Mouse (Mus musculus) midbrain, embryonic 16.5 days (tissue): ENCODE measurements at regions not wholly inside any gene's neighbourhood (a gene's known extent, or its start where the extent isn't known, plus 50 kb on each side); places are given as distances from the start of the nearest gene placed in this dataset.

Source experiments
- ATAC-seq: fragments of 200-750 bp; cut with Nextera tagmentation; 2 replicates; pipeline ENCODE4 v1.8.0; 2017; ENCODE audit warnings: moderate TSS enrichment
- H3K27ac ChIP-seq: fragments of 300-500 bp; sonication (generic); 2 replicates; pipeline ENCODE4 v1.5.1; 2014; ENCODE audit warnings: mild to moderate bottlenecking, low read length, mixed read lengths
- H3K27me3 ChIP-seq: fragments of 300-500 bp; sonication (generic); 2 replicates; pipeline ENCODE4 v1.6.1; 2014; ENCODE audit warnings: low read depth, low read length, mixed read lengths; ENCODE audit not compliant: control insufficient read depth, insufficient read depth
- H3K36me3 ChIP-seq: fragments of 300-500 bp; sonication (generic); 2 replicates; pipeline ENCODE4 v1.6.1; 2014; ENCODE audit warnings: mild to moderate bottlenecking, low read length, moderate library complexity, mixed read lengths; ENCODE audit not compliant: control insufficient read depth, insufficient read depth
- H3K4me1 ChIP-seq: fragments of 300-500 bp; sonication (generic); 2 replicates; pipeline ENCODE4 v1.6.1; 2014; ENCODE audit warnings: mild to moderate bottlenecking, low read length, mixed read lengths; ENCODE audit not compliant: control insufficient read depth, insufficient read depth
- H3K4me2 ChIP-seq: fragments of 300-500 bp; sonication (generic); 2 replicates; pipeline ENCODE4 v1.6.1; 2014; ENCODE audit warnings: mild to moderate bottlenecking, low read length, mixed read lengths
- H3K4me3 ChIP-seq: fragments of 300-500 bp; sonication (generic); 2 replicates; pipeline ENCODE4 v1.5.1; 2014; ENCODE audit warnings: low read depth, mild to moderate bottlenecking, low read length, moderate library complexity, mixed read lengths
- H3K9ac ChIP-seq: fragments of 300-500 bp; sonication (generic); 2 replicates; pipeline ENCODE4 v1.6.1; 2014; ENCODE audit warnings: low read depth, low read length, mixed read lengths
- H3K9me3 ChIP-seq: fragments of 300-500 bp; sonication (generic); replicated peaks from 2 replicates; pipeline ENCODE4 v1.6.1; 2014; ENCODE audit warnings: mild to moderate bottlenecking, low read length, mixed read lengths; ENCODE audit not compliant: control insufficient read depth, poor library complexity, severe bottlenecking
- WGBS: fragments of 180-500 bp; shearing (Covaris S2); extraction: QIAGEN DNeasy Blood & Tissue Kit; methylation state at CpG from one replicate; pipeline ENCODE4 v1.1.7; 2014; 5-methylcytosine and 5-hydroxymethylcytosine counted together

DNA sequence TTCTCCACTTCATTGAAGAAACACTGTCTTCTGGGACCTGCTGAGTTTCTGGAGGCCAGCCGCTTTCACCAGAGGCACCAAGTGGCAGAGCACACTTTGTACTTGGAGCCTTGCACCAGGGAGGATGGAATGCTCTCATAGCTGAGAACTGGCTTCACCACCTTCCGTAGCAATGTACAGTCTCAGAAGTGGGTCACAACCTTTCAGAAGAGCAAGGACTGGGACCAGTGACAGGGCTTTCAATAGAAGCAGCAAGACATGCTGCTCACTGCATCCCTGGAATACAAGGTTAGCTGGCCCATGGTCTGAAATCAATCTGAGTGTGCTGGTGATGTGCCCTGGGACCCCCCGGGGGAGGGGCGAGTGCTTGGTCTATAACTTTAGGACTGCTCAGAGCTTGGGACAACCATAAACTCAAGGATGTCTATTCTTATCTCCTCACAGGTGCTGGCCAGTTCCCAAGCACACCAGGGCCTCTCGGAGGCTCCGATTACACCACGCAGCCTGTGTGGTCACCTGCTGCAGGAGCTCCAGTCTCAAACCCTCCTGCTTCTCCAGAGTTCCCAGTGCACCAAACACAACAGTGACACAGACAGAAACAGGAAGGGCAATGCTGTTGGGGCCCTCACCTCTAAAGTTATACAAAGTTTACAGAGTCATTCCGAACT lies 114.4 kb upstream of the Tmem45b start:
- 97% methylated on average over 8 of the region's 8 CpGs for WGBS

GRCm38 (mm10) chr9:31577066-31577465 lies 112.8 kb upstream of the Tmem45b start:
- Histone ChIP-seq H3K36me3 (no peaks in the 10 kb centered on the region), H3K9ac (no peak overlapping the region), H3K27ac (no peak overlapping the region), H3K4me2 (no peak overlapping the region), H3K9me3 (no peaks in the 10 kb centered on the region; the same call in 1 of the 2 replicates), H3K4me3 (no peak overlapping the region), H3K27me3 (no peaks in the 10 kb centered on the region), H3K4me1 (no peaks in the 10 kb centered on the region)
- 76% methylated on average over 7 of the region's 7 CpGs for WGBS
- no peak for ATAC-seq

More for the DNA sequence above, 114.4 kb upstream of the Tmem45b start:
- Histone ChIP-seq H3K4me3 (no peak overlapping the region), H3K27ac (no peak overlapping the region), H3K4me2 (no peak overlapping the region), H3K4me1 (no peaks in the 10 kb centered on the region), H3K9ac (no peak overlapping the region), H3K36me3 (no peaks in the 10 kb centered on the region), H3K9me3 (no peaks in the 10 kb centered on the region), H3K27me3 (no peaks in the 10 kb centered on the region)
- no peak for ATAC-seq

DNA sequence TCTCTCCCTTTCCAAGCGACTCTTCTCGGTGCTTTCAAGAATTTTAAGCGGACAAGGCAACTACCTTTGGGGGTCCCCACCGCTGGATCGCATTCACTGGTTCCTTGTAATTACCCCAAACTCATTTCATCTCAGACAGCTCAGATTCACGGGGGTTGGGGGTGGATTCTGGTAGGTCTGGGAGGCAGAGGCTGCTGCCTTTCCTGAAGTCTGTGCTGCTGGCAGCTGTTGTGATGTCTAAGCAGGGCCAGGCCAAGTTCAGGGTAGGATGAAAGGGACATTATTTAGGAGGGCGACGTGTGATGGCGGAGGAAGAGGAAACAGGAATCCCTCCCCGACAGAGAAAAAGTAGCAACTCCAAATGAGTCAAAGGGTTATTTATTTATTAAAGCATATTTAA lies 102.8 kb upstream of the Tmem45b start:
- WGBS: 63% methylated on average over 10 of the region's 10 CpGs
- peaks cover 7% of the 10 kb centered on the region; the same call in 1 of the 2 replicates for H3K4me1 ChIP-seq
- H3K4me3 ChIP-seq: no peak overlapping the region
- no peaks in the 10 kb centered on the region for H3K9me3 ChIP-seq
- no peaks in the 10 kb centered on the region for H3K27me3 ChIP-seq
- H3K9ac ChIP-seq: peak overlapping the region; percentile 18; the same call in 1 of the 2 replicates
- H3K27ac ChIP-seq: no peak overlapping the region
- peak overlapping the region; percentile 46 for H3K4me2 ChIP-seq
- no peaks in the 10 kb centered on the region for H3K36me3 ChIP-seq
- ATAC-seq: 0 out of 2 replicates have a peak, but pooled peaks have one; percentile 47

DNA sequence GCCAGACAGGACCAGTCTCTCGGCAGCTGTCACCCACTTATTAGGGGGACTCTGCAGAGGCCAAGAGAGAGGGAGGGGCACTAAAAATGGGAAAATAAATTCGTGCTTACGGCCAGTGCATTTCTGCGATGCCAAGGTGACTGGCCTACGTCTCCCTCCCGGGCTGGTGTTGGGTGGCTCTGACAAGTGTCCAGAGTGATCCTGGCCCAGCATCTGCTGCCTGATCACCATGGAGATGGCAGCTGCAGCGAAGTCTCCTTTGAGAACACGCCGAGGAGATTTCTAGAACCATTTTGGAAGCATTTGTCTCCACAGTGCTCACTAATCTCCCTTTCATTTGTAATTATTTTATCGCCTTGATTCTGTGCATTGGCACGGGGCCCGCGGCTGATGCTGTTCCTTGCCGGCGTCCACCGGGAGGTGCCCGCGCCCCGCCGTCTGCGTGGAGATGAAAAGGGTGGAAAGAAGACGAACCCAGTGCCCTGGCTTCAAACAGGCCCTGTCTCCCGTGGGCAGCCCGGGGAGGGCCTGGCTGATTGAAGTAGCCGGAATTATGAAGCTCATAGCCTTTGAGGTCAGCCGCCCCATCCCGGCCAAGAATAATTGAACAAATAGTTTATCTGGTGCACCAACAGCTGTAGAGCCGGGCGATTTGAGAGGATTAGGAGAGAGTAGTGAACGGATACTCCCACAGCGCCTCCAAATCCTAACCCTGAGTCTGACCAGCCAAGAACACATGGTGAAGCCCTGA lies 102.2 kb upstream of the Tmem45b start:
- Histone ChIP-seq H3K9ac (peak overlapping the region; percentile 18; the same call in 1 of the 2 replicates), H3K4me1 (peaks cover 7% of the 10 kb centered on the region; the same call in 1 of the 2 replicates), H3K4me3 (no peak overlapping the region), H3K36me3 (no peaks in the 10 kb centered on the region), H3K27ac (no peak overlapping the region), H3K27me3 (no peaks in the 10 kb centered on the region), H3K4me2 (peak overlapping the region; percentile 46), H3K9me3 (no peaks in the 10 kb centered on the region)
- ATAC-seq: peak; percentile 76
- whole genome bisulfite sequencing: 25% methylated on average over 31 of the region's 31 CpGs

GRCm38 (mm10) chr9:31564996-31565773 lies 100.9 kb upstream of the Tmem45b start:
- H3K9me3 ChIP-seq: no peaks in the 10 kb centered on the region
- no peak for ATAC-seq
- no peak overlapping the region for H3K4me2 ChIP-seq
- no peak overlapping the region for H3K4me3 ChIP-seq
- no peak overlapping the region for H3K27ac ChIP-seq
- H3K27me3 ChIP-seq: no peaks in the 10 kb centered on the region
- 48% methylated on average over 12 of the region's 12 CpGs for WGBS
- peaks cover 7% of the 10 kb centered on the region; the same call in 1 of the 2 replicates for H3K4me1 ChIP-seq
- no peaks in the 10 kb centered on the region for H3K36me3 ChIP-seq
- no peak overlapping the region for H3K9ac ChIP-seq

DNA sequence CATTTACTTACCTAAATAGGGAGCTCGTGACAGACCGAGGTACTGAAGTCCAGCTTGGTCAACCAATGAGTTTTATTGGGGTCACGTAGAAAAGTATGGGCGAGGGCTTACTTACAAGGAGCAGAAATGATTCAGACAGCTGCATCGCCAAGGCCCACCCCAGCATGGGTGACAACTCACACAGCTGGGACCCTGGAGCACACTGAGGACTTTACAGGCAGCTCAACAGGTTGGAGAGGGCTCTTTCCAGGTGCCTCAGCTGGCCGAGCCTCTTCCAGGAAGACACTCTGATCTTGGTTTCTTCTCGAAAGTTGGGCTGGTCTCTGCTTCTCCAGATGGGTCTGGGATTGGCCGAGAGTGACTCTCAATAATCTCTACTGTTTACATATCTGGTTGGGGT lies 99.3 kb upstream of the Tmem45b start:
- no peak overlapping the region for H3K4me3 ChIP-seq
- peaks cover 11% of the 10 kb centered on the region; the same call in 1 of the 2 replicates for H3K4me1 ChIP-seq
- 93% methylated on average over 8 of the region's 8 CpGs for whole genome bisulfite sequencing
- no peak for ATAC-seq
- no peaks in the 10 kb centered on the region for H3K9me3 ChIP-seq
- no peak overlapping the region for H3K9ac ChIP-seq
- H3K27ac ChIP-seq: no peak overlapping the region
- H3K27me3 ChIP-seq: no peaks in the 10 kb centered on the region
- H3K4me2 ChIP-seq: no peak overlapping the region
- no peaks in the 10 kb centered on the region for H3K36me3 ChIP-seq

DNA sequence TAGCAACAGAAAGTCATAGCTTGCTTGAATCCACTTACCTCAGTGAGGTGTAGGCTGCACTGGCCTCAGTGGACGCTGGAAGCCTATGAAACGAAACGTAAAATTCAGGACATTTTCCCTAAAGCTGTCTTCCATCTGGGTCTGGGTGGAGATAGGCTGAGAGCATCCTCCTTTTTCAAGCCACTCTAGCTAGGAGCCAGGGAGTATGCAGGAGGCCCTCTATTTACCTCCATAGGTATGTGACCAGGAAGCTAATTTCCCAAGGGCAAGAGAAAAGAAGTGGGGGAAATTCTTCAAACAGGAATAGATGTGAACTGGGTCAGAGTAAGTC lies 95.9 kb upstream of the Tmem45b start:
- Histone ChIP-seq H3K4me2 (peak overlapping the region; percentile 67), H3K27ac (no peak overlapping the region), H3K4me1 (peaks cover 3% of the 10 kb centered on the region; the same call in 1 of the 2 replicates), H3K9me3 (no peaks in the 10 kb centered on the region), H3K9ac (no peak overlapping the region), H3K4me3 (no peak overlapping the region), H3K27me3 (no peaks in the 10 kb centered on the region), H3K36me3 (no peaks in the 10 kb centered on the region)
- WGBS: 87% methylated on average over 3 of the region's 3 CpGs
- peak; percentile 40; the same call in 1 of the 2 replicates for ATAC-seq

GRCm38 (mm10) chr9:31559506-31560225 lies 95.4 kb upstream of the Tmem45b start:
- Histone ChIP-seq H3K9ac (peak overlapping the region; percentile 55), H3K36me3 (no peaks in the 10 kb centered on the region), H3K27ac (no peak overlapping the region), H3K27me3 (no peaks in the 10 kb centered on the region; the same call in 1 of the 2 replicates), H3K9me3 (no peaks in the 10 kb centered on the region), H3K4me2 (peak overlapping the region; percentile 67), H3K4me1 (peaks cover 3% of the 10 kb centered on the region; the same call in 1 of the 2 replicates), H3K4me3 (peak overlapping the region; percentile 29)
- WGBS: 32% methylated on average over 18 of the region's 18 CpGs
- peak; percentile 92 for ATAC-seq
